Mouse (Mus musculus): ENCODE results near the gene Zfand3.

Zfand3 gene

DNA sequence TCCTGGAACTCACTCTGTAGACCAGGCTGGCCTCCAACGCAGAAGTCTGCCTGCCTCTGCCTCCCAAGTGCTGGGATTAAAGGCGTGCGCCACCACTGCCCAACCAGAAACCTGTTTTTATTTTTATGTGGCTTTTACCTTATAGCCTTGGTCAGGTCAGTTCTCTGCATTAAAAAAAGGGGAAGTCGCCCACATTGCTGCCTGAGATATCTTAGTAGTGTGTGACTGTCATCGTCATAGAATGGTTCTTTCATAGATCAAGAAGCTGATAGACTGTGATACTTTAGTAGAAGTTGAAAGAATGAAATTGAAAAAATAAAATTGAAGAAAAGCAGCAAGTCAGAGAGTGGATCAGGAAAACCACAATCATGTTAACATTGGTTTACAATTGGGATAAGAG, 98.5 kb downstream of the Zfand3 start:
- DNase-seq (ENCODE audit: low spot score in 2 of 2), result no peak

DNA sequence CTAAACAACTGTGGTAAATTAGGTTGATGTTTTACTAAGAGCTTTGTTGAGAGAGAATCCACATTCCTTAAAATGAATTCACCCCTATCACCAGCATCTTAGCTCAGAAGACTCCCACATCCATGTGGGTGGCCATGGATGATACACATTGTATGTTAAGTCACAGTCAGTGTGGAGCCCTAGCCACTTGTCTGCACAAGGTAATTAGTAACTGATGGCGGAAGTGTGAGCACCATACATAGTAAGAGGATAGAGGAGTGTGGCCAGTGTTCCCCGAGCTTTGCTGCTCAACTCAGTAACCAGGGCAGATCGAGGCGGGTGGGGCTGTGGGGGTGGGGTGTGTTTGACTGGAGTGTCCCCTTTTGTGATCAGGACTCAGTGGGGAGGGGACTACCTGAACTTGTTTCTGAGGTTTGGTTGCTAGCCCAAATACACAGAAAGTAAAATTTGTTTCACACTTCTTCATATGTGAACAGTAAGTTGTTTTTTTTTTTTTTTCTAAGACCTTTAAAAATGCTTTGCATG, 99.2 kb downstream of the Zfand3 start:
- DNase-seq (ENCODE audit: low spot score in 2 of 2), result no peak

DNA sequence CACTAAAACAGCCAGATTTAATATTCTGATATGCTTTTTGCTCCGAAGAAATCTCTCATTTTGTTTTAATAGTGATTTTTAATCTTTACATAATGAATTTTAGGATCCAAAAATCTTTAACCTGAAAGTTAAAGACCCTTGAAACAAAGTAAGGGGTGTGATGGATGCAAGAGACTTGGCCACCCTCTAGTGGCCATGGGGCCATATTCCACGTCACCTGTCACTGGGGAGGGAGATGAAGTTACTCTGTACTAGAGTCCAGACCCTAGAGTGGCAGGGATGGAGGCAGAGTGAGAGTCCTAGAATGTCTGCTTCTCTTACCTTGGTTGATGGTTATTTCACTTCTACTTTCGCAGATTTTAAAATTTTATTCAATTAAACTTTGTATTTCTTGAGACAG, 100.8 kb downstream of the Zfand3 start:
- DNase-seq (ENCODE audit: low spot score in 2 of 2), result no peak

DNA sequence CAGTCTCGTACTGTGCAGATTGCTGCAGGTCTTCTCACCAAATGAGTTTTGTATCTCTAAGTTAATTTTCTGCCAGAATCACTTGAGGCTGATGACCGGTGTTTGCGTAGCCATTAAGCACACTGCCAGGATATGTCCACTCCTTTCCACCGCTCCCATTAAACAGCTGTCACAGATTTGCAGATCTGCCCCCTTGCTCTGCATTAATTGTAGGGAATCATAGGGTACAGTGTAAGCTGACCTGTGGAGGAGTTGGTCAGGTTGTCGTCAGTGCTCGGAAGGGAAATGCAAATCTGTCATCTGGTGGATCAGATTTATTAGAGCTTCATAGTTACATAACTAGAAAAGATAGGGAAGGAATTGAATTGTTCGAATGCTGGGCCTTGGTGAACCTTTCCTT, 106.1 kb downstream of the Zfand3 start:
- no peak for DNase-seq (ENCODE audit: low spot score in 2 of 2)

DNA sequence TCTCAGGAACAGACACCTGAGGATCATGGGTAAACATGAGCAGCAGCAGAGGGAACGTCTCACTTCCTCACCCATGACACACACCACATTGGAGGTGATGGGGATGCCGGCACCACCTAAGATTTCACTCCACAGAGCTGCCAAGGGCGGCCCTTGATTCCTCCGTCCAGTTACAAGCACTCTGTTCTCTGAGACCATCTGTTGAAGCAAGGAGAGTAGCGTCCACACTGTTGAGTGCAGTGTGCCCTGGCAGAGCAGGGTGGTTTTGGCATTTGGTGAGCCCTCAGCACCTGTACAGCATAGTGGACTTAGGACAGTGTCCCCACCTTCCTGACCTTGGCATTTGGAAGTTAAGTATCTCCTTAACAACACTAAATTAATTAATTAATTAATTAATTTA, 107.0 kb downstream of the Zfand3 start:
- no peak for DNase-seq (ENCODE audit: low spot score in 2 of 2)

DNA sequence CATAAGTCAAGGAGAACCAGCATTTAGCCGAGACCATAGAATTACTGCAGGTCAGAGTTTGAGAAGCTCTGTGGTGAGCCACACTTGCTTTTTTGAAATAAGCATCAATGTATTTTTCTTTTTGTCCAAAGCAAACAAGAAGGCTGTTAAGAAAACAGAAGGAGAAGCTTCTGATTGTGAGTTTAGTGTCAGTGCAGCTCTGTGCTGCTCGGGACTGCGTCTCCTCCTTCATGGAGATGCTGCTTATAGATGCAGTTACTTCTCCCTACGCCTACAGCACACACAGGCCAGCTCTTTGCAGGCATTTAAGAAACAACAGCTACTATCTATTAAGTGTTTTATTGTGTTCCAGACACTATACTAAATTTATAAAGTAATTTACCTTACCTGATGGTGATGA, 107.5 kb downstream of the Zfand3 start:
- no peak for DNase-seq (ENCODE audit: low spot score in 2 of 2)

DNA sequence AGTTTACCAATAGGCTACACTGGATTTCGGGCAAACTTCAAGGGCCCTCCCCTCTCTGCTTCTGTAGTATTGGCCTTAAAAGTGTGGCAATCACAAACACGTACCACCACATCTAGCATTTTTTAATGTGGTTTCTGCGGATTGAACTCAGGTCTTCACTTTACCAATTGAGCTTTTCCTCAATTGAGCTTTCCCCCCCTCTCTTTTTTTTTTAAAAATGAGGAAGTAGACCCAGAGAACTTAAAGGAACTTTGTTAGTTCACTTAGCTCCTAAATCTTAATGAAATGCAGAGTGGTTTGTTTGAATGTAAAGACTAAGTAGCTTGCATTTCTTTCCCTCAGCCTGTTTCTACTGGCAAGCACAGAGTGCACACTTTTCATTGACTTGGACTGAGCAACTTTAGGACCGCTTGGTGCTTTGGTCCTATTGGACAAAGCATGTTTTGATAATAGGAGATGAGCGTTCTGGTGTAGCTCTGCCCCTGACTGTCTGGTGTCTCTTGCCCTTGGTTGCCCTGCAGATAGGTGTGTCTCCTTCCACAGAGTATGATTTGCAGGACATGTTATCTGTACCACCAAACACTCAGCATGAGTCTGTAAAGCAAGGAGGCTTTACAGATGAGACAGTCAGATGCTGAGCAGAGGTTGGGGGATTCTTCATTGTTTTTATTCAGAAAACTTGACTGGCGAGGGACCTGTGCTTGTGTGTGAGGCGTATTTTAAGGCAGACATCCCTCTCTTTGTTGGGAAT, 108.2 kb downstream of the Zfand3 start:
- no peak for DNase-seq (ENCODE audit: low spot score in 2 of 2)

DNA sequence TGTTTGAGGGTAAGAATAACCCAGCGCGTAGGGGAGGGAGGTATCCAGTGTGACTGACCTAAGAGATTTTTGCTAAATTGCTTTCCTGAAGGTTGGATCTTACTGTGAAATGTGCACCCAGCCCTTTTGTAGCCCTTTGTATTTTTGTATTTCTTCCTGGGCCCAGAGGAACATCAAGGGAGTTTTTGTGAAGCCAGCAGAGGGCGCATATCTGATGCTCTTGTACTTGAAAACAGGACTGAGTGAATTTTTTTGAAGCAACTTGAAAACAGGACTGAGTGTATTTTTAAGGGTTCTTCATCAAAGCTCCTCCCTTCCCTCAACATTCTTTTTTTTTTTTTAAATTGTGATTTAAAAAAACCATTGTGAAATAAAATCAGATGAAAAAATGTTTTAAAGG, 110.2 kb downstream of the Zfand3 start:
- DNase-seq (ENCODE audit: low spot score in 2 of 2), result no peak

DNA sequence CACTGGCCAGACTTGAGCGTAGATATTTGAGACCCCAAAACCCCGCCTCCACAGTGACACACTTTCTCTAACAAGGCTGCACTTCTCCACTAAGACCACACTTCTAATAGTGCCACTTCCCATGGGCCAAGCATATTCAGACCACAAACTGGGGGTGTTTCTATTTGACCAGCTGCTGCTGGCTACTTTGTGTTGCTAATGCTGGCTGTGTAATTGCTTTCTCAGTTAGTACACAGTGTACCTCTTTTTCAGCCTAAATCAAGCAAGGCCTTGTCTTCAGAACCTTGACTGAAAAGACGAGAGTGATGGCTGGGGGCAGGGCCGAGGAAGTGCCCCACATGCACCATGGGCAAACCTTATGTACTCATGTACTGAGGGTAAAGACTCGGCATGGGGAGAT, 111.7 kb downstream of the Zfand3 start:
- DNase-seq (ENCODE audit: low spot score in 2 of 2), result peak in 1 of 2 experiments; percentile 56

DNA sequence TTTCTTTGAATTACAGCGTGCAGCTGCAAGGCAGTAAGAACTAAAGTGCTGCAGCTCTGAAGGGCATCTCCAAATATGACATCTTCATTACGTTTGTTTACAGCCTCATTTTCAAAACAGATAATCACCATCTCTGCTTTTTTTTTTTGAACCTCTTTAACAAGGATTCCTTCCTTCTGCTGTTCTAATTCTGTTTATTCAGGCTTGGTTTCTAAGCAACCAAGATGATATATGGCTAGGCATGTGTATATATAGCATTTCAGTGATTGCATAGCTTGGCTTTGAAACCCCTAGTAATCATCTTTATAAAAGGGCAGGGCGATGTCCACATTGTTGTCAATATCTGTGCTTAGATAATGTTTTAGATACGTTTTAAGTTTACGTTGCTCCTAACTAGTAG, 113.5 kb downstream of the Zfand3 start:
- DNase-seq (ENCODE audit: low spot score in 2 of 2), result no peak

DNA sequence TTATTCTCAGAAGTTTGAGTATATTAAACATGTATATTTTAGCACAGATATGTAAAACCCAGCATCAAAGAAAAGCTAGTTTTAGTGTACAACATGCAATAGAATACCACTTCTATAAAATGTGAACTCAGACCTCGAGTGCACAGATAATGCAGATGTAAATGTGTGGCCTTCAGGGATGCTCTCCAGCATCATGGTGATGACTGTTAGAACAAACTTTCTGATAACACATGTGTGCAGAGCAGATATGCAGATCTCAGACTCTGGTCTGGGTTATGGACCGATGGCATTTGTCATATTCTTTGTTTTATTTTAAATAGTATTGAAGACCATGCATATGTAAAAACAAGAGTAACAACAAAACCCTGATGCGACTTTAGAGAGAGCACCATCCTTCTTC, 117.7 kb downstream of the Zfand3 start:
- DNase-seq (ENCODE audit: low spot score in 2 of 2), result no peak

DNA sequence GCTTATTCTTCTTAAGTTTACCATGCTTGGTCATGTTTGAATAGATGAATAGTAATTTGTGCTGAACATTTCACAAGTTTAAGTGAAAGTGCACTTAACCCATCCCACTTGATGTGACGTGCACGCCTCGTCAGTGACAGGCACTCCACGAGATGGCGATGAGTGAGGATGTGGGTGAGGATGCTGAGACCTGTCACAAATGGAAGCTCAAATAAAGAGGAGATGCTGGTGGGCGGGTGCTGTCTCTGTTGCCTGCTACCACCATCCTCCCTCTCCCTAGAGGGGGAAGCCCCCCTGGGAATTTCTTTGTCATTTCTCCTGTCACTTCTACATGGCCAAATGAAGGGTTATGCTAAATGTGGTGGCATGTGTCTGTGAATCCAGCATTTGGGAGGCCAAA, 123.9 kb downstream of the Zfand3 start:
- DNase-seq (ENCODE audit: low spot score in 2 of 2), result no peak

DNA sequence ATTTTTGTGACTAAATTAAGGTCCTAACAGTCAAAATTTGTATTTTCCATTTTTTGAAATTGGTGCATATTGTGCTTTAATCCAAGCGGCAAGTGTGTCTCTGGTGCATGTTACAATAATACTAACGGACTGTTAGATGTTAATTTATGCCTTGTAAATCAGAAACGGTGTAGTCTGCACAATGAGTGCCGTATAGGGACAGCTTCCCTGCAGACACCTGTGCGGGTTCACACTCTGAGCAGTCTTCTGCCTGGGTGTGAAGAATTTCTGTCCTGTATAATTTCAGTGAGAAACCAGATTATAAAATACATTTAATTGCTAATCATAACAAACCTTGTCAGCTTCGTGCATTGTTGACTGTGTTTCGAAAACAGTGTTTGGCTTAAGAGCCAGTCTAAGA, 124.7 kb downstream of the Zfand3 start:
- DNase-seq (ENCODE audit: low spot score in 2 of 2), result no peak

DNA sequence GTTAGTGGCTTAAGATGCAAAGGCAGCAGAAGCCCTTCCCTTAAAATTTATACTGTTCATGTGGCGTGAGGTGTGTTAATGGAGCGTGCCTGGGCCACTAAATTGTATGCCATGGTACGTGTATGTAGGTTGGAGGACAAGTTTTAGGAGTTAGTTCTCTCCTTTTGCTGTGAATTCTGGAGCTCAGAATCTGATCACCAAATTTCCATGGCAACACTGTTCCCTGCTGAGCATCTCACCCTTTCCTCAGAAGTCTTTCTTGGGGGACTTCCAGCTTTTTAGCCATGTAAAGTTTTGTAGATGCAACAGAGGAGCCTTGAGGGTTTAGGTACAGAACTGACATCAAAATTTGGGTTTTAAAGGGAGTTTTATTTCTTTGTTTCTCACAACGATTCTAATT, 125.8 kb downstream of the Zfand3 start:
- DNase-seq (ENCODE audit: low spot score in 2 of 2), result no peak

DNA sequence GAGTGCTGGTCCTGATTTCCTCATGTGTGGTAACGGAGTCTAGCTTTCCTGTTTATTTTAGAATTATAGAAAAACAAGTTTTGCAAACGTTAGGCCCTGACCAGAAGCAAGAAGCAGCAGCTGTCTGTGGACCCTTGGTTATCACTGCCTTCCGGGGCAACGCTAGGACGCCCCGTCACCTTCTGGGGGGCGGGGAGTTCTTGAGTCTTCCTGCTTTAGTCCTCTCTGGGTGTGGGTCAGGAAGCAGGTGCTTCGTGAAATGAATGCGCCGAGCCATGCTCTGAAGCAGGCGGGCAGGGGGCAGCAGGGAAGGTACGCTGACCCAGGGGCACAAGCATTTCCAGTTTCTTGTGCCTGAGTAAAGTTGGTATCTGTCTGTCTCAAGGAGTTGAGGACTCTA, 129.1 kb downstream of the Zfand3 start:
- DNase-seq (ENCODE audit: low spot score in 2 of 2), result no peak

DNA sequence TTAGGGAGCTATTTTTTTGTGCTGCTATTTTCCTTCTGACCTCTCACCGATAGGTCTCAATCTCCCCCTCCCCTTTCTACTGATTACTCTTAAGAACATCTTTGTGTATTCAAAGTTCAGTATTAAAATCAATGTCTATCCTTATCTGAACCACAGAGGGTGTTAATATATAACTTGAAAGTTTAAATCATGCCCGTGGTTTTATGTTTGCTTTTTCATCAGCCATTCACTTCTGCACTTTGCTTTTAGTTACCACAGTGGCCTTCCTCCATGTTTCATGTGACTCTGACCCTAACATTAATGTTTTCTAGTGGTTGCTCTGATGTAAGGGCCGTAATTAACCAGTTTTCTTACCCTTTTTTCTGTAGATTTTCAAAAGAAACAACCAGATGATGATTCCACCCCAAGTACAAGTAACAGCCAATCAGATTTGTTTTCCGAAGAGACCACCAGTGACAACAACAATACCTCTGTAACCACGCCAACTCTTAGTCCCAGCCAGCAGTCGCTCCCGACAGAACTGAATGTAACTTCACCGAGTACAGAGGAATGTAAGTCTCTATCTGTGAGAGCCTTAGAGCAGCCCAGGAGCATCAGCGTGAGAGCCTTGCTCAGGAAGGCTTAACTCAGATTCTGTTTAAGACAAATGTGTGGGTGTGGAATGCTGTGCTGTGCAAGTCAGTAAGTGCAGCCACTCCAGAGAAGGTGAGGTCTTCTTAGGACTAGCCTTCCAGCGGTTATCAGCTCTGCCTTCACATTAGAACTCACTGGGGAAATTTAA, 130.6 kb downstream of the Zfand3 start:
- DNase-seq (ENCODE audit: low spot score in 2 of 2), result no peak

DNA sequence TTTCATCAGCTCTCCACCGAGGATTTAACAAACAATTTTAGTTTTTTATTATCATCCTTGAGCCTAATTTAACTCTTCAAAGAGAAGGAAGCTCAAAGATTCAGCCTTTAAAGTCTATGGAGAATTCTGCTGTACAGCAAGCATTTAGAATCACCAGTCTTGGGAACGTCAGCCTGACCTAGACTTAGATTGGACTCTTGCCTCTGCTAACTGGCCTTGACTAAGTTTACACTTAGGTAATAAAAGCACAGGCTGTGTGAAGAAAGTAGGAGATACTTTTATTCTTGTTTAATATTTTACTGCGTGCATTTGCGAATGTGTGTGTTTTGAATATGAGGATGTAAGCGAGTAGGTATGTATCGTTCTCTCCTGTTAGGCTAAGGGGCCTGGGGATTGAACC, 131.4 kb downstream of the Zfand3 start:
- no peak for DNase-seq (ENCODE audit: low spot score in 2 of 2)

DNA sequence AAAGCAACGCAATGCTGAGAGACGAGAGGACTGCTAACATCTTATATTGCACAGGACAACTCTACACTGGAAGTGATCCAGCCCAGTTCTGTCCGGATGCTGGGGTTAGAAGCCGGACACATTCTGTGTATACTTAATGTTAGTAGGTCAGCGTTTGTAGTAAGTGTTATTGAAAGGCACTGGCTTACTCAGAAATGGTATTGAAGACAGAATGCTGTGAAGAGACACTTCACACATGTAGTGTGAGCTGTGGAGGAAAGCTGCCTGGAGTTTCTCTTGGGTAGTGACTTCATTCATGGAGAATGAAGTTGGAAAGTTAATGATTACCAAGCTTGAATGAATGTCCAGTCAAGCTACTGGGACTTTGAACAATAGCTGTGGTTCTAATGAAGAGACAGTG, 132.2 kb downstream of the Zfand3 start:
- DNase-seq (ENCODE audit: low spot score in 2 of 2), result no peak

DNA sequence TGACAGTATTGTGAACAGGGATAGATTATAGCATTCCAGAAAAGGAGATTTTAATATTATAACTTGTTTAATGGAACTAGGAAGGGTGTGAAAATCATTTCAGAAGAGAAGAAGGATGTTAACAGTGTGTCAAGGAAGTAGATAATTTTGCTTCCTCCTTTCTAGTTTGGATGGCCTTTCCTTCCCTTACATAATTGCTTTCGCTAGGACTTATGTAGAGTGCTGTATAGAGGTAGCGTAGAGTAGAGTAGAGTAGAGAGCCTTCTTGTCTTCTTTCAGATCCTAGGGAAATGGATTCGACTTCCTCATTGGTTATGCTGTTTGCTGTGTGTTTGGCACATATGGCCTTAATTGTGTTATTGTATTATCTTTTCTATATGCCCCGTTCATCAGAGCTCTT, 132.6 kb downstream of the Zfand3 start:
- DNase-seq (ENCODE audit: low spot score in 2 of 2), result no peak

DNA sequence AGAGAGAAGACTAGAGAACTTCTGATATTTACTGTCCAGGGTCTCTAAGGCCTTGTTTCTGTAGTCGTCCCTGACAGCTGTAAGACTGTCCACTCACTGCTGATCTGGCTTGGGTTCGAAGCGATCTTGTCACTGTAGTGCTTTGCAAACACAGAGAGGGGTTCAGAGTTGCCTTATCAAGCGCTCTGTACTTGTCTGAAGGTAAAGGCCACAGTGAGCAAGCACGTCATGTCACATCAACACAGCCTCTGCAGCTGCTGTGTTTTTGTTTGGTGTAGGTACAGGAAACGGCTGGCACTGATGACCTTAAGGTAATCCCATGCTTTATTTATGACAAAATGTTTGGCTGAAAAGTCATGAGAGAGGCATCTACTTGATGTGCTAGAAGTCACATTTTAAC, 139.6 kb downstream of the Zfand3 start:
- DNase-seq (ENCODE audit: low spot score in 2 of 2), result no peak

DNA sequence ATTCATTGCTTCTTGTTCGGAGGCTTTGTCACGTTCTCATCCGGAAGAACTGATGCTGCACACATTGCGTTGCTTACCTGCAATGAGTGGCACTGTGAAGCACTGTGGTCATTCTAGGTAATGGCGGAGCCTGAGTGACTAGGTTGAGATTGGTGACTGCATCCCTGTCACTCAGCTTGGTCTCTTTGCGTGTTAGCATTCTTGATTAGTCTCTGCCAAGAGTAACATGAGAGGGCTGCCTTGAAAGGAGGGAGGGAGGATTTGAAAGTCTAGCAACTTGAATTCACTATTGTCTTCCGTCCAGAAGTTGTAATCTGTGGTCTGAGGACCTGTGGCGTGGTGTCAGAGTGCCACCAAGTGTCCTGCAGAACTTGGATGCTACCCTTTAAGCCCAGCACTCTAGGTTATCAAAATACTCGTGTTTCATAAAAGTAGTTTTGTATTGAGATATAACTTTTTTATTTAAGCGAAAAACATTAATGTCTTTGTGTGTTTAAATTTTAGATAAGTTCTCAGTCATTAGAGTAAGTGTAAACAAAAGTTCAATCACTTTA, 141.1 kb downstream of the Zfand3 start:
- DNase-seq (ENCODE audit: low spot score in 2 of 2), result no peak

DNA sequence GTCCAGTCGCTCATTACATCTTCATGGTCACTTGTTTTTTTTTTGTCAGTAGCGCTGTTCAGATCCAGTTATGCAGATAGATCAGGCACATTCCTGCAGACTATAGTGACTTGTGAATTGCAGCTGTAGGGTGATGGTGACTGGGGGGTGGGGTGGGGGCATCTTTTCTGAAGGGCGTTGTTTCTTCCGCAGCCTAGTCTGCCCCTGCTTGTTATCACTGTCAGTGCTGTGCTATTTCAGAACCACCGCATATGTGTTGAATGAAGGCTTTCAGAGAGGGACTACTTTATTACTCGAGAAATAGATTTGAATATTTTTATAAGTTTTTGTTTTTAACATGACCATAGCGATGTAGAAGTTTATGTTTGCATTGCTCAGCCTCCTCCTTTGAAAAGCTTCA, 142.0 kb downstream of the Zfand3 start:
- no peak for DNase-seq (ENCODE audit: low spot score in 2 of 2)

DNA sequence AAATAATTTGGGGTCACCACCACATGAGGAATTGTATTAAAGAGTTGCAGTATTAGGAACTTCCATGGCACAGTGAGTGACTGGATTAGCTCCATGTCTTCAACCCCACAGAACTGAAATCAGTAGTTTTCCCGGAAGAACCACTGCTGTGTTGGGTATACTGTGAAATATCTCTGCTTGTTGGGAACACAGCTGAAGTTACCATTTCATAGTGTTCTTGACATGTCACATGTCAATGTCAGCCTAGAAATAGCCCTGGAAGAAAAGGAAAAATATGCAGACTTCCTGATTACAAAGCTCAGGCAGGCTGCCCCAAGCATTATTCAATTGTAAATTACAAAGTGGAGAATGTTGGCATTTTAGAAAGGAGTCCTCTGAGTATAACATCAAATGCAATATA, 143.4 kb downstream of the Zfand3 start:
- DNase-seq (ENCODE audit: low spot score in 2 of 2), result no peak

Data from frontal cortex, postnatal 10 days (tissue).